Mouse (Mus musculus) bone marrow macrophage, adult 2 months (primary cell): ENCODE data around the gene Gipr. TPM values are rescaled to one million over a fixed set of nuclear protein-coding genes. Genes with fewer than 3 reads are reported as not detected.

Source experiments
- H3K27ac ChIP-seq: 2 replicates; pipeline ENCODE4 v1.5.1; 2012; ENCODE audit warnings: low read depth, low read length; ENCODE audit not compliant: insufficient read depth
- H3K4me1 ChIP-seq: 2 replicates; pipeline ENCODE4 v1.6.1; 2012; ENCODE audit warnings: low read length; ENCODE audit not compliant: control insufficient read depth, insufficient read depth
- H3K4me3 ChIP-seq: 2 replicates; pipeline ENCODE4 v1.5.1; 2012; ENCODE audit warnings: mild to moderate bottlenecking, low read length, moderate library complexity; ENCODE audit not compliant: insufficient read depth
- CTCF ChIP-seq: IDR thresholded peaks from 2 replicates; pipeline ENCODE4 v1.5.1; 2012; ENCODE audit warnings: low read depth, mild to moderate bottlenecking, low read length, moderate library complexity
- POLR2A ChIP-seq: IDR thresholded peaks from 2 replicates; pipeline ENCODE4 v1.6.1; 2012; ENCODE audit warnings: mild to moderate bottlenecking, low read depth, low read length, borderline replicate concordance
- polyA plus RNA-seq: library from polyadenylated mRNA; stranded (reverse); fragments of >200 nt; gene quantifications from 2 replicates; pipeline ENCODE4 v1.2.4, GENCODE M21; 2012; ENCODE audit not compliant: missing spikeins, insufficient read depth, insufficient read length

The Gipr gene
- polyA plus RNA-seq, 1 experiment = not detected

- H3K27ac ChIP-seq = no peak overlapping the region
- TF ChIP-seq POLR2A (no peak), CTCF (no peak)
- H3K4me1 ChIP-seq = peaks cover 16% of the 10 kb centered on the region
- no peak overlapping the region for H3K4me3 ChIP-seq
Measured at GRCm38 (mm10) chr7:19107436-19107835, 58.5 kb downstream of the Gipr start.

Other genes starting within 250 kb of the Gipr start
- gene Nova2, start 240.2 kb downstream of the Gipr start, polyA plus RNA-seq = 0.12 TPM in 1 of 2 replicates, not detected in the other
- gene Nanos2, start 178.7 kb downstream of the Gipr start, polyA plus RNA-seq = not detected in 2 replicates
- 1.0 and 1.2 TPM in 2 replicates for gene Mypop, start 174.9 kb downstream of the Gipr start, polyA plus RNA-seq
- 16.4 and 17.5 TPM in 2 replicates for gene Irf2bp1, start 162.1 kb downstream of the Gipr start, polyA plus RNA-seq
- gene Foxa3, start 142.6 kb downstream of the Gipr start, polyA plus RNA-seq = not detected in 2 replicates
- gene Sympk, start 141.8 kb downstream of the Gipr start, polyA plus RNA-seq = 61.9 and 64.4 TPM in 2 replicates
- gene Rsph6a, start 111.4 kb downstream of the Gipr start, polyA plus RNA-seq = not detected in 2 replicates
- gene Dmwd, start 89.9 kb downstream of the Gipr start, polyA plus RNA-seq = 1.7 and 2.6 TPM in 2 replicates
- gene Dmpk, start 82.3 kb downstream of the Gipr start, polyA plus RNA-seq = 2.9 and 4.2 TPM in 2 replicates
- gene Six5, start 71.5 kb downstream of the Gipr start, polyA plus RNA-seq = 0.36 and 0.44 TPM in 2 replicates
- not detected in 2 replicates for gene Gm4969, start 47.8 kb downstream of the Gipr start, polyA plus RNA-seq
- gene Fbxo46, start 46.3 kb downstream of the Gipr start, polyA plus RNA-seq = 7.1 and 8.2 TPM in 2 replicates
- gene Qpctl, start 16.8 kb downstream of the Gipr start, polyA plus RNA-seq = 10.4 and 11.8 TPM in 2 replicates
- 26.4 and 27.9 TPM in 2 replicates for gene Snrpd2, start 16.4 kb downstream of the Gipr start, polyA plus RNA-seq
- 12.2 and 17.8 TPM in 2 replicates for gene Eml2, start 10.3 kb upstream of the Gipr start, polyA plus RNA-seq
- gene Gpr4, start 46.4 kb upstream of the Gipr start, polyA plus RNA-seq = not detected in 2 replicates
- gene Opa3, start 62.2 kb upstream of the Gipr start, polyA plus RNA-seq = 20.0 and 22.0 TPM in 2 replicates
- gene Vasp, start 105.7 kb upstream of the Gipr start, polyA plus RNA-seq = 178 and 187 TPM in 2 replicates
- 0.93 and 4.2 TPM in 2 replicates for gene Ppm1n, start 113.9 kb upstream of the Gipr start, polyA plus RNA-seq
- 1.4 and 2.0 TPM in 2 replicates for gene Rtn2, start 116.5 kb upstream of the Gipr start, polyA plus RNA-seq
- 0.68 TPM in 1 of 2 replicates, not detected in the other for gene Fosb, start 143.9 kb upstream of the Gipr start, polyA plus RNA-seq
- 30.7 and 35.4 TPM in 2 replicates for gene Ercc1, start 178.7 kb upstream of the Gipr start, polyA plus RNA-seq
- gene Cd3eap, start 193.4 kb upstream of the Gipr start, polyA plus RNA-seq = 7.8 and 8.4 TPM in 2 replicates
- gene Ppp1r13l, start 193.6 kb upstream of the Gipr start, polyA plus RNA-seq = 1.6 and 4.0 TPM in 2 replicates
- 14.5 and 18.9 TPM in 2 replicates for gene Ercc2, start 215.9 kb upstream of the Gipr start, polyA plus RNA-seq
- gene Klc3, start 238.0 kb upstream of the Gipr start, polyA plus RNA-seq = 0.95 TPM in 1 of 2 replicates, not detected in the other
- 0.65 TPM in 1 of 2 replicates, not detected in the other for gene Ckm, start 238.6 kb upstream of the Gipr start, polyA plus RNA-seq